Mouse (Mus musculus): ENCODE measurements around the gene Usp51.
"Not testable (repeated sequence)": the region's sequence is repeated elsewhere in the genome, so short reads cannot be mapped to it uniquely, and the experiment has no call there.

Gene Usp51

GRCm38 (mm10) chrX:153006387-153006841 is at the start of gene Usp51:
TSS of gene Usp51 (plus strand) at chrX:153006469.
- peak; percentile 29 to 79 for DNase-seq (ENCODE audit: inconsistent age in 2 of 2, low spot score in 1 of 2)

DNA sequence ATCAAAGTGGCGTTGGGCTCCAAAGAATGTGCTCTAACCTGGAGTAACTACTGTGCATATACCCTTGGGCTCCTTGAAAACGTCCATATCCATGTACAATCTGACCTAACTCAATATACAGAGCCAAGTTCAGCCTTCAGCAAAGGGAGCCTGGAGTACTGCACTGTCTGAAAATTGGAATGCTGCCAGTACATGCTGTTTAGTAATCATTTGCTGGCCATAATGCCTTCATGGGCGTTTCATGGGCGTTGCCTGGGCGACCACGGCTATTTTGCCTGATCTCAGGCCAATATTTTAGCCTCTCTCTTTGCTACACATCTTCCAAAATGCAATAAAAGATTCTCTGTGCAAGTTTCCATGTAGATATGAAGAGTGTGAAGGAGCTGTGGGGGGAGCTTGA is 36.7 kb upstream of the Usp51 start:
- DNase-seq (ENCODE audit: inconsistent age in 2 of 2, low spot score in 1 of 2), result peak in 1 of 2 experiments; percentile 22

DNA sequence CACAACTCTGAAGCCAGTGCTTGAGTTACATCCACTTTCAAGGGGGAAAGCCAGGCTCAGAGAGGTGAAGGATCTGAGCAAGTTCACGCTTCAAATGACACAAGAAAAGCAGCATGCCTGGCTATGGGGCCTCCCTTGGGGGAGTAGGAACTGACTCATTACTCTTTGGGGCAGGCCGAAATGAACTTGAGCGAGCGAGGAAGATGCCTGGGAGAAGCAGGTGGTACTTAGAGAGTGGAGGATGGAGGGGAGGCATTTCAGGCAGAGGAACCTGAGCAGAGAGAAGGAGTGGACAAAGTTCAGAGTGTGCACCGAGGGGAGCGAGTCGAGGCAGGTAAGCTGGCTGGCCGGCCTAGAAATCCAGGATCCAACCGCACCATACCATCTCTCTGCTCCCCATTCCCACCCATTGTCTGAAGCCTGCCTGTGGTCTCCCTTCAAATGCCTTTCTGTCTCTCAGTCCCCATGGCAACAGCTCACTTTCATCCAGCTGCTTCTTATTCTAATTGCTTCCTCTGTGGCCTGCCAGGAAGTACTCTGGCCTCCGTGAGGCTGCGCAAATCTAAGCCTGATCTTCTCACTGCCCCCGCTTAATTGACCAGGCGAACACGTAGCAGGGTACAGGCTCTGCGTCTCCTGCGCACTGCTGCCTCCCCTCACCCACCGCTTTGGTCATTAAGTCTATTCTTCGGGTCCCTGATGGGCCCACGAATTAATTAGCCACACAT is 32.6 kb upstream of the Usp51 start:
- DNase-seq (ENCODE audit: inconsistent age in 2 of 2, low spot score in 1 of 2), result peak in 1 of 2 experiments; percentile 21

GRCm38 (mm10) chrX:152974204-152974661 is 32.0 kb upstream of the Usp51 start:
- peak; percentile 6 to 37 for DNase-seq (ENCODE audit: inconsistent age in 2 of 2, low spot score in 1 of 2)

DNA sequence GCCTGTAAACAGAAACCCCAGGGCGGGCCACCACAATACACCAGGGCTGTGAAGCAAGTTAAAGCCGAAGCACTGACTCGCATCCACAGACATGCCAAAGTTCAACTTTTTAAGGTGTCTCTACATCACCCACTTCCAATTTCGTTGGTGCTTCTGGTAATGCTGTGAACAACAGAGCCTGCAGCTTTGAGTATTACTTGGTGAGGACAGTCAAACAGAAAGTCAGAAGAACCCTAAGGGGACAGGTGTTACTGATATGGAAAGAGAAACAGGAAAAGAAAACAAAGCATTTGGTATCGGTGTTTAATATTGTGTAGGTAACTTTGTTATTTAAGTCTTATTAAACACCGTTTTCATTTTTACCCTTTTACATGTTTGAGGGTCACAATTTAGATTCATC is 29.7 kb upstream of the Usp51 start:
- DNase-seq (ENCODE audit: inconsistent age in 2 of 2, low spot score in 1 of 2), result no peak

GRCm38 (mm10) chrX:152985009-152985408 is 21.3 kb upstream of the Usp51 start:
- DNase-seq (ENCODE audit: inconsistent age in 2 of 2, low spot score in 1 of 2), result no peak

DNA sequence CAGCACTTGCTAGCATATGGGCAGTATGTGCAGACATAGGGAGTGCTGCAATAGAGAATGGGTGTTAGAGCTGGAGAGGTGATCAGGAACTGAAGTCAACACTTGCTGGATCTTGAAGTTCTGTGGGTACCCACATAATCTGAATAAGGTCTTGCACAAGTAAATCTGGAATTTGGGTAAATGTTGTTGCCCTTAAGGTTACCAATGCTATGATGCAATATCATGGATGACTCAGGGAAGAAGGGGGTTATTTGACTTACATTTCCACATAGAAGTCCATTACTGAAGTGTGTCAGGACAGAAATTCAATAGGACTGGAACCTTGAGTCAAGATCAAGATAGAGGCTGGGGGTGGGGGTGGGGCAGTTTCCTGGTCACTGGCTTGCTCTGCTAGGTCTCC is 16.4 kb upstream of the Usp51 start:
- DNase-seq (ENCODE audit: inconsistent age in 2 of 2, low spot score in 1 of 2), result not testable (repeated sequence)

GRCm38 (mm10) chrX:152996105-152996504 is 10.2 kb upstream of the Usp51 start:
- not testable (repeated sequence) for DNase-seq (ENCODE audit: inconsistent age in 2 of 2, low spot score in 1 of 2)

GRCm38 (mm10) chrX:153007021-153007684 is 884 bp downstream of the Usp51 start:
- peak; percentile 54 to 77 for DNase-seq (ENCODE audit: inconsistent age in 2 of 2, low spot score in 1 of 2)

DNA sequence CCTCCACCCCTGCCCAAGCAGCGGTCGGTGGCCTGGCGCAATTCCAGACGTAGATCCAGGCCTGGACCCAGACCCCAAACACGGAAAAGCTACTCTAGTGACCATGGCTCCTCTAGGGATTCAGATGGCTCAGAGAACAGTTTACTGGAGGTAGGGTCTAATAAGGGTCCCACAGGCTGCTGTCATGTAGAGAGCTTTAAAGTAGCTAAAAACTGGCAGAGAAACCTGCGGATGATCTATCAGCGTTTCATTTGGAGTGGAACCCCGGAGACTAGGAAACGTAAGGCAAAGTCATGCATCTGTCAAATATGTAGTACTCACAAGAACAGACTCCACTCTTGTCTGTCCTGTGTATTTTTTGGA is 1.4 kb downstream of the Usp51 start:
- DNase-seq (ENCODE audit: inconsistent age in 2 of 2, low spot score in 1 of 2), result no peak

DNA sequence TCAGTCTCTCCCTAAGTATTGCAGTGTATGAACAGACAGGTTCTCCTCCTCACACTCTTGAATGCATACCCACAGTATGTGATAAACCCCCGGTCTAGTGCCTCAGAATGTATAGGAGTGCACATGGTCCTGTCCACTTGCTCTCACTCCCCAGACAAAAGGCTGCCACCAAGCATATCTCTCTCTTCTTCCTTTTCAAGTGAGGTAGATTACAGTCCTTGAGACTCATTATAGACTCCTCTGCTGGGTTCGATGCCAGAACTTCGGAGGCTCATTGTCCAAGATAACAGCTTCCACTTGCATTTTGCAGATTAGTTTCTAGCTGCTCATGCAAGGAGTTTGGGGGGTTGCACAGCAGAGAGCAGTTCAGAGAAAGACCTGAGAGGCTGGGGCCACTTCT is 19.0 kb downstream of the Usp51 start:
- not testable (repeated sequence) for DNase-seq (ENCODE audit: inconsistent age in 2 of 2, low spot score in 1 of 2)

DNA sequence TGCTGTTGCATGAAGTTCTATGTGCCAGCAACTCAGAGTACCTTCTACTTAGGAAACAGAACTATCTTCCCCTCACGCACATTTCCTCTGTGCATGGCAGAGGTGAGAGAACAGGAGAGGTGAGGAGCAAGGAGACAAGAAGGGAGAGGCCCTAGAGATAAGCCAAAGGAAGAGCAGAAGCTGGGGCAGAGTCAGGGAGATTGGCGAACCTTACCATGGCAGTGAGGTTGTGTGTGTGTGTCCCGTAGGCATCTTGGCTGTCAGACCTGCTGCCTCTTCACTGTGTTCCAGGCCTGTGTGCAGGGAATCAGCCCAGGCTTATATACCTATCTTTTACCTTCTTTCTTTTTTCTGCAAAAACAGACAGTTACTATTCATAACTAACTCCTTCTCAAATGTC is 19.4 kb downstream of the Usp51 start:
- not testable (repeated sequence) for DNase-seq (ENCODE audit: inconsistent age in 2 of 2, low spot score in 1 of 2)

GRCm38 (mm10) chrX:153031547-153031946 is 25.3 kb downstream of the Usp51 start:
- DNase-seq (ENCODE audit: inconsistent age in 2 of 2, low spot score in 1 of 2), result not testable (repeated sequence)

DNA sequence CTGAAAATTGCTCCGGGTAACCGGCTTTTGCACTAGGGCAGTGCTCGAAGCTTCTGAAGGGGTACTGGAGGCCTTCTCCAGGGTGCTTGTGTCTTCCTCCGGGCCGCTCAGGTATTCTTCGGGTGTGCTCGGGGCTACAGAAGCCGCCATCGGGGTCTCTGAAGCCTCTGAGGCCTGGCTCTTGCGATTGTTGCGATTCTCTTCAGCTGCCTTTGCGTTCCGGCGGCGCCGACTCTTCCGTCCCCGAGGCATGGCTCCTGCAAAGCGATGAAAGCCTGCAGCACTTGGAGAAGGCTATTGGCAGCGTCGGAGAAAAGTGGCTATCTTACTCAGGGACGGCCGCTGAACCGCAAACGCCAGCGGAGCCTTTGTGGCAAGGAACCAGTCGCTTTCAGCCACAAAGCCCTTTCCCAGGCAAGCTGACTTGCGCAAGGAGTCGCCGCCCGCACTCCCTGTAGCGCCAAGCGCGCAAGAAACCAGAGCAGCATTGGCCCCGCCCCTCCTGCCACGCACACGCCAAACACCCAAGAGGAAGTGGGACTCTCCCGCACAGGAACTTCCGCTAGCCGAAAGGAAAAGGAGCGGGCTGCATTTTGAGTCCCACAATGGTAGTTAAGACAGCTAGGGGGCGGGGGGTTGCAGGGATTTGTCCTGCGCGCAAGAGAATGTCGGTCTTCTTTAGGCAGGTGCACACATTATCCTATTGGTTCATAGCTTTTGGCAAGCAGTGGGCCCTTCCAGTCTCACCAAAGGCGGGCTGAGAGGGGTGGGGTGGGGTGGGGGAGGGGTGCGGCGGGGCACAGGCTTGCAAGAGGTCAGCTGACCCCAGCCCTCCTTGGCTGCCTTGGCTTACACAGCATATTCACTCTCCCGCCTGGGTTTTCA is 31.1 kb downstream of the Usp51 start, which contains the start of gene Mageh1:
Mageh1 (minus strand) TSS at position 489 of the 885 bp plus-strand sequence.
- peak; percentile 83 to 91 for DNase-seq (ENCODE audit: inconsistent age in 2 of 2, low spot score in 1 of 2)

DNA sequence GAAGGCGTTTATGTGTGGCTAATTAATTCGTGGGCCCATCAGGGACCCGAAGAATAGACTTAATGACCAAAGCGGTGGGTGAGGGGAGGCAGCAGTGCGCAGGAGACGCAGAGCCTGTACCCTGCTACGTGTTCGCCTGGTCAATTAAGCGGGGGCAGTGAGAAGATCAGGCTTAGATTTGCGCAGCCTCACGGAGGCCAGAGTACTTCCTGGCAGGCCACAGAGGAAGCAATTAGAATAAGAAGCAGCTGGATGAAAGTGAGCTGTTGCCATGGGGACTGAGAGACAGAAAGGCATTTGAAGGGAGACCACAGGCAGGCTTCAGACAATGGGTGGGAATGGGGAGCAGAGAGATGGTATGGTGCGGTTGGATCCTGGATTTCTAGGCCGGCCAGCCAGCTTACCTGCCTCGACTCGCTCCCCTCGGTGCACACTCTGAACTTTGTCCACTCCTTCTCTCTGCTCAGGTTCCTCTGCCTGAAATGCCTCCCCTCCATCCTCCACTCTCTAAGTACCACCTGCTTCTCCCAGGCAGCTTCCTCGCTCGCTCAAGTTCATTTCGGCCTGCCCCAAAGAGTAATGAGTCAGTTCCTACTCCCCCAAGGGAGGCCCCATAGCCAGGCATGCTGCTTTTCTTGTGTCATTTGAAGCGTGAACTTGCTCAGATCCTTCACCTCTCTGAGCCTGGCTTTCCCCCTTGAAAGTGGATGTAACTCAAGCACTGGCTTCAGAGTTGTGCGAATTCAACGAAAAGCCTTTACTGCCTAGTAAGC is 31.9 kb downstream of the Usp51 start:
- DNase-seq (ENCODE audit: inconsistent age in 2 of 2, low spot score in 1 of 2), result not testable (repeated sequence)

All from adrenal gland, adult (tissue).